Mouse (Mus musculus) layer of hippocampus, adult 11-12 months (tissue): Measurements from ENCODE around the gene Lrfn2.

Experiments
- DNase-seq: peaks from one replicate; pipeline ENCODE4 v3.0.0; 2022; ENCODE audit warnings: low spot score

The Lrfn2 gene

GRCm38 (mm10) chr17:48963740-48964139, 31.6 kb downstream of the Lrfn2 start:
- DNase-seq = no peak

- no peak for DNase-seq
Measured at GRCm38 (mm10) chr17:48968304-48968703, 36.1 kb downstream of the Lrfn2 start.

- no peak for DNase-seq
Measured at GRCm38 (mm10) chr17:48971296-48971695, 39.1 kb downstream of the Lrfn2 start.

GRCm38 (mm10) chr17:48972866-48973265, 40.7 kb downstream of the Lrfn2 start:
- no peak for DNase-seq

GRCm38 (mm10) chr17:48973394-48973793, 41.2 kb downstream of the Lrfn2 start:
- no peak for DNase-seq

GRCm38 (mm10) chr17:48975055-48975454, 42.9 kb downstream of the Lrfn2 start:
- DNase-seq = no peak

GRCm38 (mm10) chr17:48976611-48977022, 44.4 kb downstream of the Lrfn2 start:
- peak; percentile 69 for DNase-seq

GRCm38 (mm10) chr17:48995256-48995993, 63.2 kb downstream of the Lrfn2 start:
- DNase-seq = no peak

GRCm38 (mm10) chr17:48999463-49000227, 67.5 kb downstream of the Lrfn2 start:
- DNase-seq = no peak

GRCm38 (mm10) chr17:49009384-49010073, 77.3 kb downstream of the Lrfn2 start:
- no peak for DNase-seq

- peak; percentile 35 for DNase-seq
Measured at GRCm38 (mm10) chr17:49013876-49014600, 81.9 kb downstream of the Lrfn2 start.

GRCm38 (mm10) chr17:49015368-49015767, 83.2 kb downstream of the Lrfn2 start:
- no peak for DNase-seq

GRCm38 (mm10) chr17:49016229-49016628, 84.0 kb downstream of the Lrfn2 start:
- DNase-seq = no peak

GRCm38 (mm10) chr17:49017438-49018415, 85.5 kb downstream of the Lrfn2 start:
- no peak for DNase-seq

- no peak for DNase-seq
Measured at GRCm38 (mm10) chr17:49018774-49019488, 86.8 kb downstream of the Lrfn2 start.

- DNase-seq = peak; percentile 32
Measured at GRCm38 (mm10) chr17:49029556-49030268, 97.5 kb downstream of the Lrfn2 start.

- no peak for DNase-seq
Measured at GRCm38 (mm10) chr17:49030269-49030615, 98.1 kb downstream of the Lrfn2 start.

- no peak for DNase-seq
Measured at GRCm38 (mm10) chr17:49030841-49031240, 98.7 kb downstream of the Lrfn2 start.

GRCm38 (mm10) chr17:49031790-49032189, 99.6 kb downstream of the Lrfn2 start:
- DNase-seq = no peak

- no peak for DNase-seq
Measured at GRCm38 (mm10) chr17:49033276-49033675, 101.1 kb downstream of the Lrfn2 start.
